Mouse (Mus musculus) urinary bladder, postnatal 25 days (tissue): Measurements from ENCODE around the gene Bcl2l10.
"Not testable (repeated sequence)": the region's sequence is repeated elsewhere in the genome, so short reads cannot be mapped to it uniquely, and the experiment has no call there.

ENCODE experiments used
- DNase-seq: peaks from one replicate; pipeline ENCODE4 v3.0.0; 2022; ENCODE audit warnings: low spot score

The Bcl2l10 gene

DNA sequence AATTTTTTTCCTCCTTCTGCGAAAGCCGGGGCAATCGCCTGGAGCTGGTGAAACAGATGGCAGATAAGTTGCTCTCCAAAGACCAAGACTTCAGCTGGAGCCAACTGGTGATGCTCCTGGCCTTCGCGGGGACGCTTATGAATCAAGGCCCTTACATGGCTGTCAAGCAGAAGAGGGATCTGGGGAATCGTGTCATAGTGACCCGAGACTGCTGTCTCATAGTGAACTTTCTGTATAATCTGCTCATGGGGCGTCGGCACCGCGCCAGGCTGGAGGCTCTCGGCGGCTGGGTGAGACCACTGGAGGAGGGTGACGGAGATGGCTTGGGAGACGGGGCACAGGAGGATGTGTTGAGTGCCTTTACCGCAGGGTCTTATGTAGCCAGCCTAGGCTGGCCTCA, 508 bp downstream of the Bcl2l10 start:
- DNase-seq: no peak

- DNase-seq: no peak
Observed at GRCm38 (mm10) chr9:75348641-75349040, 1.1 kb downstream of the Bcl2l10 start.

- DNase-seq: no peak
Observed at GRCm38 (mm10) chr9:75353094-75353493, 5.5 kb downstream of the Bcl2l10 start.

- DNase-seq: no peak
Observed at GRCm38 (mm10) chr9:75355783-75356182, 8.2 kb downstream of the Bcl2l10 start.

DNA sequence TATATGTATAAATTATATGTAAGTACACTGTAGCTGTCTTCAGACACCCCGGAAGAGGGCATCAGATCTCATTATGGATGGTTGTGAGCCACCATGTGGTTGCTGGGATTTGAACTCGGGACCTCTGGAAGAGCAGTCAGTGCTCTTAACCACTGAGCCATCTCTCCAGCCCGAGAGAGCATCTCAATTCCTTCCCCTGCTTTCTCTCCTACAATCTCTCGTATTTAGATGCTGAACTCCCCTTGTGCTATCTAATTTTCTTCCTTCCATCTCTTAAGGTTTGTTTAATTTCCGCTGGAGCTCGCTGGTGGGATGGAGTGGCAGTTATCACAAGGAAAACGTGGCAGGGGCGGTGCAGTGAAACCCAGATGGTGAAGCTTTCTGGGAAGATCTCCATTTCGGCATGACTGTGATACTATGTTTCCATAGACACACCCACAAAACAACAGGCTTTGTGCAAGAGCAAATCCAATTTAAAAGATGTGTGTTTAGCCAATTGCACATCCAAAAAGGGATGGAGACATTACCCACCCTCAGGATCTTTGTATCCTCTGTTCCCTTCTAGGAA, 9.6 kb downstream of the Bcl2l10 start:
- DNase-seq: no peak

GRCm38 (mm10) chr9:75361699-75362098, 14.1 kb downstream of the Bcl2l10 start:
- DNase-seq: peak; percentile 92

DNA sequence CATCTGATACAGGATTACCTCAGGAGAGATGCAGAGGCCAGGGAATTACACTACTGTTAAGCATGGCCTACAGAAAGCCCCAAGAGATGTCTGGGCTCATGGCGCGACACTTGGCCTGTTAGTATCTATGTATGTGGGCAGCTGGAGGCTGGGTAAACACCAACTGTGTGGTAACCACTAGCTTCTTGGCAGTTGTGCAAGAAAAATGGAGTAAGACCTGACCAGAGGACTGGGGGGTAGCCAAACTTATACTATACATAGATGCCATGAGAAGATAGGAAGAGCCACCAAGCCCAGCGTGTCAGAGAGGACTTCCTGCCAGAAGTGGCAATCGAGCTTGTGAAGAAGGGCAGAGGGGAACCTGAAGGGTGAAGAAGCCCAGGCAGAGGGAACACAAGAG, 14.6 kb downstream of the Bcl2l10 start:
- no peak for DNase-seq

DNA sequence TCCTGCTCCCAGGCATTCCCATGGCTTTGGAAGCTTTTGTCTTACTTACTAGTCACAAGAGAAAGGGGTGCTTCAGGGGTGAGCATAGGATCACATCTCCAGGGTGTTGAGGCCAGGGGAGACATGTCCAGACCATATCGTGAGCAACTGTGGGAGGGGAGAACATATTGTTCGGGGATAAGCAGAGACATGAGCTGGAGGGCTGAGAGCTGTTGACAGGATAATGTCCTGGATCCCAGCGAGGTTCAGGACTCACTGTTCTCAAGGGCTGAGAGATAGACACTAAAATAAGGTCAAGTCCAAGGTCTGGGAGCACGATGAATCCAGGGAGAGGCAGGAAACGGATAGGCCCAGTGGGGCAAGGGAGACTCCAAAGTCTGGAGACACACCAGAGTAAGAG, 15.4 kb downstream of the Bcl2l10 start:
- no peak for DNase-seq

DNA sequence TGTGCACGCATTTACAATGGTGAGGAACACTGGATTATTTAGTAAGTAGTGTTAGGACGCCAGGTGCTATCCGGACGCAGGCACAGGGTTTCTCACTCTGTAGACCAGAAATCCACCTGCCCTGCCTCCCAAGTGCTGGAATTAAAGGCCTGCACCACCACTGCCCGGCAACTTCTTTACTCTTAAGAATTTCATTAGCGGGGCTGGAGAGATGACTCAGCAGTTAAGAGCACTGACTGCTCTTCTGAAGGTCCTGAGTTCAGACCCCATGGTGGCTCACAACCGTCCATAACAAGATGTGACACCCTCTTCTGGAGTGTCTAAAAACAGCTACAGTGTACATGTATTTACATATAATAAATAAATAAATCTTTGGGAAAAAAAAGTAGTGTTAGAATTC, 16.1 kb downstream of the Bcl2l10 start:
- DNase-seq: not testable (repeated sequence)

DNA sequence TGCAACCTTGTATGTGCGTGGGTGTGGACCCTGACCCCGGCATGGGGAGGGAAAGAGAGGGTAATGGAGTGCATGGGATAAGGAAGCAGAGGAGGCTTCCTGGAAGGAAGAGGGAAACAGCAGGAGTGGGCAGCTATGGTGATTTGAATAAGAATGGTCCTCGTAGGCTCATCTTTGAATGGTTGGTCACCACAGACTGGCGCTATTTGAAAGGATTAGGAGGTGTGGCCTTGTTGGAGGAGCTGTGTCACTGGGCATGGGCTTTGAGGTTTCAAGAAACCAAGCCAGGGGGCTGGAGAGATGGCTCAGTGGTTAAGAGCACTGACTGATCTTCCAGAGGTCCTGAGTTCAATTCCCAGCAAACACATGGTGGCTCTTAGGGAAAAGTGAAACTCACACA, 17.6 kb downstream of the Bcl2l10 start:
- no peak for DNase-seq

GRCm38 (mm10) chr9:75366191-75366590, 18.6 kb downstream of the Bcl2l10 start:
- no peak for DNase-seq

GRCm38 (mm10) chr9:75368779-75369178, 21.2 kb downstream of the Bcl2l10 start:
- DNase-seq: no peak

- DNase-seq: no peak
Observed at GRCm38 (mm10) chr9:75375606-75376005, 28.0 kb downstream of the Bcl2l10 start.

DNA sequence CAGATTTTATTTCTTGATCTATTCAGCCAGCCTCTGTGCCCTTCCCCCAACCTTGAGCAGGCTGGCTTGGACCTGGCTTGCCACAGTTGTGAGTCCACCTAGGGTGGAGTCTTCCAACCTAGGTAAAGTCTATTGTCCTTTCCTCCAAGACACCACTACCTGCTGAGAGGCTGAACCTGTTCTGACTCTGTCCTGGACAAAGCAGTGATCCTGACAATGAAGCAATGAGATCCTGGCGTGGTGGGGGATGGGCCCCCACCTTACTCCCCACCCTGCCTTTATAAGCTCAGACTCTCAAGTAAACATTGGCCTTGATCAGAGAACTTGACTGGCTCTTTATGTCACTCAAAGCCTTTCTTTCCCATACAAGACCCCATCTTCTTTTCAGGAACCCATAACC, 28.9 kb downstream of the Bcl2l10 start:
- DNase-seq: no peak

GRCm38 (mm10) chr9:75378774-75379173, 31.2 kb downstream of the Bcl2l10 start:
- DNase-seq: no peak

GRCm38 (mm10) chr9:75382825-75383224, 35.3 kb downstream of the Bcl2l10 start:
- no peak for DNase-seq

GRCm38 (mm10) chr9:75383785-75384184, 36.2 kb downstream of the Bcl2l10 start:
- no peak for DNase-seq

DNA sequence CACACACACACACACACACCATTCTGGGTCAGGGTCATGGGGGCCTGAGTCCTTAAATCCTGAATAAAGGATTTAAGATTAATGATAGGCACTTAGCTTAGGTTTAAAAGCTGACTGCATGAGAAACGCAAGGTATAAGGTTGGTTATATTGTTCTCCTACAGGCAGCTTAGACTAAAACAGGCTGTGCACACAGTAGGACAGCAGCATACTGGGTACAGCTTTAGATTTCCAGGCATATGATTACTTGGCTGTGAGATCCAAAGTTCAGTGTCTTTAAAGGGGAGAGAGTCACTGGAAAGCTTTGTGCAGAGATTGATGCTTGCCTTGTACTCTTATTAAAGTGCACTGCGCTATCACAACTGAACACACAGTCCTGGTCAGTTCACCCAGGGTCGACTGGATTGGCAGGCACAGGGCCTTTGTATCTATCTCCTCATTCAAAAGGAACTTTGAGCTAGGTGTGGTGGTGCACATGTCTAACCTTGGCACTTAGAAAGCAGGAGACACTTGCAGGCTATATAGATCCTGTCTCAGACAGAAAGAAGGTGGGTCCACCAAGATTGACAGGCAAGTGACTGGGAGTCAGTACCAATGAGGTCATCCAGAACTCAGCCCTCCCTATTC, 36.9 kb downstream of the Bcl2l10 start:
- no peak for DNase-seq

DNA sequence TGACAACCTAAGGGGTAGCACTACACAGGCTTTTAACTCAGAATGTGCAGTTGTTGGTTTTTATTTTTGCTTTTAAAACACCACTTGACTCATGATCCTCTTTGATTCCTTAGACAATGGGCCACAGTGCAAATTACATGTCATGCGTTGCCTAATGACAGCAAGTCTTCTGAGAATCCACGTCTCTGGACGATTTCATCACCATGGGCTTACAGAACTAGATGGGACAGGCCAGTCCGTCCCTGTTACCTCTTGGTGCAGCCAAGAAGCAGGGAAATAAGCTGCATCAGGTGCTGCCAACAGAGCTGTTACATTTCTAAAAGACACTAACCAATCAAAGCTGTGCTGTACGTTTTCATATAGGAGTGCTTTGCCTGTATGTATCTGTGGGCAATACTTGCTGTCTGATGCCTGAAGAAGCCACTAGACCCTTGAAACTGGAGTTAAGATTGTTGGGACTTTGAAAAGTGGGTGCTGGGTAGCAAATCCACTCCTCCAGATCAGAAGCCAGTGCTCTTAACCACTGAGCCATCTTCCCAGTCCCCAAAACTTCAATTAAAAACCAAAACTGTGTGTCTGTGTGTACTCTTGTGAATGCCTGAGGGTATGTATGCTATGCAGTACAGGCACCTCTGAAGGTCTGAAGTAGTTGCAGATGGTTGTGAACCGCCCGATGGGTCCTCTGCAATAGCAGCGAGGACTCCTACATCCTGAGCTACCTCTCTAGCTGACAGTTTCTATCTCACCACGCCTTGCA, 37.8 kb downstream of the Bcl2l10 start:
- DNase-seq: no peak

DNA sequence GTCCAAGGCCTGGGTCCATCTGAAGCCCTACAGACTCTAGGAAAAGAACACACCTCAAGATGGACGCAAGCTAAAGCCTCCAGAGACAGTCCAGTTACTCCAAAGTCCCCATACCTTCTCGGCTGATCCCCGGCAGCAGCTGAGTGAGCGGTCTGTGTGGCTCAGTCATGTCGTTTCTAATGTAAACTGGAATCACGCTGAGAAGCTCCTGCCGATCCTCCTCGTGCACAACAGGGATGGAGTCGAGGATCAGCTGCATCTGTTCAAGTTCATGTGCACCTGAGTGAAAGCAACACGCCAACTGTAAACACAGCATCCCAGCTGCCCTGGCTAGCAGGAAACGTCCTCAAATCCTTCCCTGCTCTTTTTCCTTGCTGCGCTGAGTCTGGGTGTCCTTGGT, 45.7 kb downstream of the Bcl2l10 start:
- DNase-seq: no peak

GRCm38 (mm10) chr9:75395971-75396370, 48.4 kb downstream of the Bcl2l10 start:
- no peak for DNase-seq

DNA sequence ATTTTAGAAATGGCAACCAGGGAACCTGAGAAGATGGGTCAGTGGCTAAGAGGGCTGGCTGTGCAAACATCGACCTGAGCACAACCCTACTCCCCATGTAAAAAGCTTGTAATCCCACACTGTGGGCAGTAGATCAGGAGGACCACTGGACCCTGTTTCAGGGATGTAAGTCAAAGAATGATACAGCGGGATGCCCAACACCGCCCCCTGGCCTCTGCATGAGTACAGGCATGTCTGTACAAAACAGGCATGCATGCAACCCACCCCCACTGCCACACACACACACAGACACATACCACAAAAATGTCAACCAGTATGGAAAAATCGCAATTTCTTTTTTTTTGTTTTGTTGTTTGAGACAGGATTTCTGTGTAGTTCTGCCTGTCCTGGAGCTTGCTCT, 51.5 kb downstream of the Bcl2l10 start:
- no peak for DNase-seq

DNA sequence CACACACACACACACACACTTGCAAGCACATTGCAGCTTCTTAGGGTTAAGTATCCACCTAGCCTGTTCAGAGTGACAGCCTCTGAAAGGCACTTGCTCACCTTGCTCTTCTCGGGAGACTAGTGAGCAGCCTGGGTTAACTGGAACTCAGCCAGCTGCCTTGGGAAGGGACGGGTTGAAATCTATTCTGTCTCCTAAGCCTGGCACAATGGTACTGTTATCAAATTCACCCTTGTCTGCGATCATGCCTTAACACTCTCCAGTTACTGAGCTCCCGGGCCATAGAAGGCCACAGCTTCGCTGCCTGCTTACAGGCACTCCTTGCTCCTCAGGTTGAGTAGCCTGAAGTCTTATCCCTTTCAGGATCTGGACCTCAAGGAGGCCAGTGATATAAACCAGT, 53.1 kb downstream of the Bcl2l10 start:
- DNase-seq: no peak
